Mouse (Mus musculus): ENCODE data around the gene Shisa4. TPM values are rescaled to one million over a fixed set of nuclear protein-coding genes. Genes with fewer than 3 reads are reported as not detected.

Shisa4 gene
- total RNA-seq, 2 experiments from 2014 or later = 172 to 174 TPM

GRCm38 (mm10) chr1:135380071-135380991 is 5.3 kb upstream of the Shisa4 start:
- intact Hi-C loops (cut with DNase I) = no loop called here
- peak overlapping the region; percentile 87 for H3K27ac ChIP-seq
- no peak overlapping the region for H3K4me3 ChIP-seq
- DNase-seq (ENCODE audit: extremely low spot score in 1 of 2, low spot score in 2 of 2) = peak; percentile 55 to 65
- no peak for TF ChIP-seq CTCF (IDR thresholded peaks at IDR 0.05)

- DNase-seq (ENCODE audit: extremely low spot score in 1 of 2, low spot score in 2 of 2) = no peak
- Histone ChIP-seq H3K27ac (peak overlapping the region; percentile 78), H3K4me3 (no peak overlapping the region)
- no peak for TF ChIP-seq CTCF (IDR thresholded peaks at IDR 0.05)
- intact Hi-C loops (cut with DNase I) = no loop called here
These were observed 4.0 kb upstream of the Shisa4 start for GRCm38 (mm10) chr1:135379048-135379447.

- Histone ChIP-seq H3K4me3 (no peak overlapping the region), H3K27ac (peak overlapping the region; percentile 78)
- DNase-seq (ENCODE audit: extremely low spot score in 1 of 2, low spot score in 2 of 2) = peak in 1 of 2 experiments; percentile 65
- TF ChIP-seq CTCF (IDR thresholded peaks at IDR 0.05) = no peak
- intact Hi-C loops (cut with DNase I) = no loop called here
These were observed 3.5 kb upstream of the Shisa4 start for GRCm38 (mm10) chr1:135378576-135378975.

GRCm38 (mm10) chr1:135374175-135374867 is 716 bp downstream of the Shisa4 start:
- TF ChIP-seq CTCF (IDR thresholded peaks at IDR 0.05) = no peak
- intact Hi-C loops (cut with DNase I) = no loop called here
- H3K4me3 ChIP-seq = peak overlapping the region; percentile 56
- H3K27ac ChIP-seq = peak overlapping the region; percentile 98
- peak in 1 of 2 experiments; percentile 60 for DNase-seq (ENCODE audit: extremely low spot score in 1 of 2, low spot score in 2 of 2)

GRCm38 (mm10) chr1:135373171-135373677 is 1.8 kb downstream of the Shisa4 start:
- peak overlapping the region; percentile 56 for H3K4me3 ChIP-seq
- intact Hi-C loops (cut with DNase I) = no loop called here
- no peak for DNase-seq (ENCODE audit: extremely low spot score in 1 of 2, low spot score in 2 of 2)
- H3K27ac ChIP-seq = peak overlapping the region; percentile 51
- no peak for TF ChIP-seq CTCF (IDR thresholded peaks at IDR 0.05)

GRCm38 (mm10) chr1:135369415-135369814 is 5.6 kb downstream of the Shisa4 start:
- intact Hi-C loops (cut with DNase I) = loop anchor here (2.0 to 10.0 kb wide), 5 partner anchors 57 to 395 kb away; partner anchors contain the start of genes Arl8a, Elf3 and Timm17a
- peak overlapping the region; percentile 96 for H3K27ac ChIP-seq
- no peak overlapping the region for H3K4me3 ChIP-seq
- DNase-seq (ENCODE audit: extremely low spot score in 1 of 2, low spot score in 2 of 2) = no peak
- TF ChIP-seq CTCF (IDR thresholded peaks at IDR 0.05) = no peak

GRCm38 (mm10) chr1:135368982-135369381 is 6.1 kb downstream of the Shisa4 start:
- peak; percentile 45 for TF ChIP-seq CTCF (IDR thresholded peaks at IDR 0.05)
- Histone ChIP-seq H3K4me3 (peak overlapping the region; percentile 46), H3K27ac (peak overlapping the region; percentile 96)
- peak in 1 of 2 experiments; percentile 51 for DNase-seq (ENCODE audit: extremely low spot score in 1 of 2, low spot score in 2 of 2)
- intact Hi-C loops (cut with DNase I) = loop anchor here (1.0 to 10.0 kb wide), 6 partner anchors 56 to 394 kb away; partner anchors contain the start of genes Arl8a, Elf3 and Timm17a

- Histone ChIP-seq H3K4me3 (peak overlapping the region; percentile 46), H3K27ac (peak overlapping the region; percentile 96)
- intact Hi-C loops (cut with DNase I) = loop anchor here (1.0 to 10.0 kb wide), 6 partner anchors 55 to 393 kb away; partner anchors contain the start of genes Arl8a, Elf3 and Timm17a
- peak; percentile 88 for DNase-seq (ENCODE audit: extremely low spot score in 1 of 2, low spot score in 2 of 2)
- peak; percentile 93 for TF ChIP-seq CTCF (IDR thresholded peaks at IDR 0.05)
These were observed 6.8 kb downstream of the Shisa4 start for GRCm38 (mm10) chr1:135368245-135368644.

- H3K27ac ChIP-seq = peak overlapping the region; percentile 96; the same call in 1 of the 2 replicates
- no peak for TF ChIP-seq CTCF (IDR thresholded peaks at IDR 0.05)
- no peak overlapping the region for H3K4me3 ChIP-seq
- intact Hi-C loops (cut with DNase I) = loop anchor here (1.0 to 10.0 kb wide), 2 partner anchors 216 to 393 kb away; no protein-coding TSS in a partner anchor
- DNase-seq (ENCODE audit: extremely low spot score in 1 of 2, low spot score in 2 of 2) = no peak
These were observed 7.4 kb downstream of the Shisa4 start for GRCm38 (mm10) chr1:135367595-135367994.

GRCm38 (mm10) chr1:135367005-135367404 is 8.0 kb downstream of the Shisa4 start:
- H3K27ac ChIP-seq = peak overlapping the region; percentile 17
- intact Hi-C loops (cut with DNase I) = loop anchor here (1.0 to 10.0 kb wide), 2 partner anchors 216 to 392 kb away; no protein-coding TSS in a partner anchor
- TF ChIP-seq CTCF (IDR thresholded peaks at IDR 0.05) = no peak
- no peak overlapping the region for H3K4me3 ChIP-seq
- DNase-seq (ENCODE audit: extremely low spot score in 1 of 2, low spot score in 2 of 2) = no peak

- TF ChIP-seq CTCF (IDR thresholded peaks at IDR 0.05) = no peak
- Histone ChIP-seq H3K4me3 (no peak overlapping the region), H3K27ac (no peak overlapping the region)
- intact Hi-C loops (cut with DNase I) = loop anchor here (10.0 kb wide), 1 partner anchor 392 kb away; no protein-coding TSS in a partner anchor
- DNase-seq (ENCODE audit: extremely low spot score in 1 of 2, low spot score in 2 of 2) = no peak
These were observed 8.7 kb downstream of the Shisa4 start for GRCm38 (mm10) chr1:135366380-135366779.
